Mouse (Mus musculus): ENCODE measurements around the gene Tgm2. TPM values are rescaled to one million over a fixed set of nuclear protein-coding genes. Genes with fewer than 3 reads are reported as not detected.
A peak's percentile ranks its signal among the peaks of the same experiment; 100 is the strongest.

Tgm2 gene
- polyA plus RNA-seq, 1 experiment from 2014 or later = 97.0 TPM

DNA sequence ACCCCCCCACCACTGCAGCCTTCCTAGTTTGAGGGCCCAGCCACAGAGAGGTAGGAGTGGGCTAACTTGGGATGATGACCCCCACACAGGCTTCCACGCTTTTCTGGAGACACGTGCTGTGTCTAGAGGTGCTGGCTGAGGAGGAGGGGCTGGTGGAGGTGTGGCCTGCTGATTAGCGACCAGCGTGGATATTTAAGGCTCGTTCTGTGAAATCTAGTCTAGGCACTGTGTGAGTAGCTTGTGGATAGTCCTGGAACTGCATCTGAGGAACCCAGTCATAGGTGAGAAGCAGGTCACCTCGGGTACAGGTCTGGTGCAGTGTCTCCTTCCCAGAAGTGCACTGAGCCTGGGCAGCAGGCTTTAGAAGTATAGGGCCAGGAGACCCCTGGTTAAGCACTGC lies 29.6 kb downstream of the Tgm2 start:
- no peak overlapping the region for H3K4me3 ChIP-seq (ENCODE audit: low read depth, low read length)
- peaks cover 11% of the 10 kb centered on the region for H3K36me3 ChIP-seq (ENCODE audit: insufficient read depth, low read length)
- H3K27me3 ChIP-seq (replicated peaks; ENCODE audit: insufficient read depth, low read length) = no peaks in the 10 kb centered on the region
- no peaks in the 10 kb centered on the region for H3K9me3 ChIP-seq (ENCODE audit: low read length)
- peaks cover 5% of the 10 kb centered on the region for H3K4me1 ChIP-seq (ENCODE audit: insufficient read depth, low read depth, low read length)
- H3K27ac ChIP-seq (ENCODE audit: low read length) = 0 out of 2 replicates have a peak overlapping the region, but pooled peaks have one; percentile 26
- TF ChIP-seq CTCF (IDR thresholded peaks at IDR 0.05) (no peak), EP300 (IDR thresholded peaks at IDR 0.05) (no peak)
- WGBS = 34% methylated on average over 6 of the region's 6 CpGs
- DNase-seq (ENCODE audit: low spot score) = no peak
- ATAC-seq = no peak
- no peak overlapping the region for H3K4me2 ChIP-seq (replicated peaks; ENCODE audit: low read depth, low read length)
- H3K9ac ChIP-seq (replicated peaks; ENCODE audit: low read depth) = no peak overlapping the region

GRCm38 (mm10) chr2:158115838-158116453 lies 30.3 kb downstream of the Tgm2 start:
- 83% methylated on average over 3 of the region's 3 CpGs for WGBS
- Histone ChIP-seq H3K9ac (replicated peaks; ENCODE audit: low read depth) (no peak overlapping the region), H3K27me3 (replicated peaks; ENCODE audit: insufficient read depth, low read length) (no peaks in the 10 kb centered on the region), H3K4me1 (ENCODE audit: insufficient read depth, low read depth, low read length) (no peaks in the 10 kb centered on the region; the same call in 1 of the 2 replicates), H3K4me2 (replicated peaks; ENCODE audit: low read depth, low read length) (no peak overlapping the region), H3K4me3 (ENCODE audit: low read depth, low read length) (no peak overlapping the region), H3K36me3 (ENCODE audit: insufficient read depth, low read length) (peaks cover 11% of the 10 kb centered on the region), H3K9me3 (ENCODE audit: low read length) (no peaks in the 10 kb centered on the region), H3K27ac (ENCODE audit: low read length) (0 out of 2 replicates have a peak overlapping the region, but pooled peaks have one; percentile 26)
- TF ChIP-seq EP300 (IDR thresholded peaks at IDR 0.05) (no peak), CTCF (IDR thresholded peaks at IDR 0.05) (no peak)
- no peak for ATAC-seq
- DNase-seq (ENCODE audit: low spot score) = no peak

DNA sequence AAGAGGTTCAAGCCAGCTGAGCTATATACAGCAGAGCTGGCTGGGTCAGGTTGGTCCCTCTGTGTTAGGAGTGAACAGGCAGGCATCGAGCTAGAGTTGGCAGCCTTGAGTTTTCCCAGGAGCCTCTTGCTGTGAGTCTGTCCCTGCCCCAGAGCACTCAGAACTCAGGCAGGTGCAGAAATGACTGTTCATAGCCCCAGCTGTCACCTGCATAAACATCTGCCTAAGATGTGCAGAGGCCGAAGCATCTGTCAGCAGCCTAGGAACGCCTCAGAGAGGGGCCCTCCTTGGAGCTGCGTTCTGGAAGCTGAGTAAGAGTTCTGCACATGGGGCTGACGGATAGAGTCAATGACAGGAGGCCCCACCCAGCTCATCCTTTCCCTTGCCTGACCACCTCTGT lies 31.3 kb downstream of the Tgm2 start:
- ATAC-seq = no peak
- no peak overlapping the region for H3K9ac ChIP-seq (replicated peaks; ENCODE audit: low read depth)

GRCm38 (mm10) chr2:158113591-158114257 lies 32.5 kb downstream of the Tgm2 start:
- Histone ChIP-seq H3K4me2 (replicated peaks; ENCODE audit: low read depth, low read length) (peak overlapping the region; percentile 27; the same call in 1 of the 2 replicates), H3K4me3 (ENCODE audit: low read depth, low read length) (no peak overlapping the region), H3K4me1 (ENCODE audit: insufficient read depth, low read depth, low read length) (no peaks in the 10 kb centered on the region; the same call in 1 of the 2 replicates), H3K27ac (ENCODE audit: low read length) (peak overlapping the region; percentile 83), H3K27me3 (replicated peaks; ENCODE audit: insufficient read depth, low read length) (no peaks in the 10 kb centered on the region), H3K36me3 (ENCODE audit: insufficient read depth, low read length) (peaks cover 11% of the 10 kb centered on the region), H3K9me3 (ENCODE audit: low read length) (no peaks in the 10 kb centered on the region), H3K9ac (replicated peaks; ENCODE audit: low read depth) (no peak overlapping the region)
- 25% methylated on average over 9 of the region's 9 CpGs for WGBS
- peak; percentile 92 for DNase-seq (ENCODE audit: low spot score)
- TF ChIP-seq EP300 (IDR thresholded peaks at IDR 0.05) = peak; percentile 61; the same call in 1 of the 2 replicates
- TF ChIP-seq CTCF (IDR thresholded peaks at IDR 0.05) = no peak
- peak; percentile 82 for ATAC-seq

More for the DNA sequence above, 31.3 kb downstream of the Tgm2 start:
- Histone ChIP-seq H3K27me3 (replicated peaks; ENCODE audit: insufficient read depth, low read length) (no peaks in the 10 kb centered on the region), H3K4me3 (ENCODE audit: low read depth, low read length) (no peak overlapping the region), H3K9me3 (ENCODE audit: low read length) (no peaks in the 10 kb centered on the region), H3K4me1 (ENCODE audit: insufficient read depth, low read depth, low read length) (no peaks in the 10 kb centered on the region; the same call in 1 of the 2 replicates), H3K4me2 (replicated peaks; ENCODE audit: low read depth, low read length) (no peak overlapping the region), H3K27ac (ENCODE audit: low read length) (no peak overlapping the region), H3K36me3 (ENCODE audit: insufficient read depth, low read length) (peaks cover 11% of the 10 kb centered on the region)
- no peak for DNase-seq (ENCODE audit: low spot score)
- WGBS = 51% methylated on average over 5 of the region's 5 CpGs
- TF ChIP-seq EP300 (IDR thresholded peaks at IDR 0.05) = no peak
- no peak for TF ChIP-seq CTCF (IDR thresholded peaks at IDR 0.05)

DNA sequence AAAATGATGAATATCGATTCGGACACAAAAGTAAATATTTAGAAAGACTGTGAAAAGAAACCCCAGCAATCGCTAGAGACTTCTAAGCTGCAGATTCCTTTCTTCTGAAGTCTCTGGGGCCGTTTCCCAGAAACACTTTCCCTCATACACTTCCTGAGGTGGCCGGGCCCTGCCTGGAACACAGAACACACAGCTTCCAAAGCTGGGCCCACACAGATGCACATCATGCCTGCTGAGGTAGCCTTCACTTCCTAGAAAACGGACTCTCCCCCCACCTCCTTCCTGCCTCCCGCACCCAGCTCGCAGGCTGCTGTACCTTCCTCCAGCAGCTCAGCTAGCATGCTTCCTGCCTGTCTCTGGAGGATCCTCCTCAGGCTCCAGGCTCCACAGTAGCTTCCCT lies 36.7 kb downstream of the Tgm2 start:
- H3K4me1 ChIP-seq (ENCODE audit: insufficient read depth, low read depth, low read length) = no peaks in the 10 kb centered on the region; the same call in 1 of the 2 replicates
- no peak for TF ChIP-seq CTCF (IDR thresholded peaks at IDR 0.05)
- TF ChIP-seq EP300 (IDR thresholded peaks at IDR 0.05) = no peak
- H3K9me3 ChIP-seq (ENCODE audit: low read length) = no peaks in the 10 kb centered on the region
- no peak overlapping the region for H3K4me2 ChIP-seq (replicated peaks; ENCODE audit: low read depth, low read length)
- no peak overlapping the region for H3K9ac ChIP-seq (replicated peaks; ENCODE audit: low read depth)
- WGBS = 4% methylated on average over 8 of the region's 8 CpGs
- no peak overlapping the region for H3K4me3 ChIP-seq (ENCODE audit: low read depth, low read length)
- H3K36me3 ChIP-seq (ENCODE audit: insufficient read depth, low read length) = no peaks in the 10 kb centered on the region
- DNase-seq (ENCODE audit: low spot score) (peak; percentile 52), ATAC-seq (peak; percentile 18)
- peak overlapping the region; percentile 78 for H3K27ac ChIP-seq (ENCODE audit: low read length)
- no peaks in the 10 kb centered on the region for H3K27me3 ChIP-seq (replicated peaks; ENCODE audit: insufficient read depth, low read length)

- no peaks in the 10 kb centered on the region; the same call in 1 of the 2 replicates for H3K4me1 ChIP-seq (ENCODE audit: insufficient read depth, low read depth, low read length)
- ATAC-seq (peak; percentile 82), DNase-seq (ENCODE audit: low spot score) (peak; percentile 88)
- TF ChIP-seq EP300 (IDR thresholded peaks at IDR 0.05) (no peak), CTCF (IDR thresholded peaks at IDR 0.05) (peak; percentile 95)
- no peaks in the 10 kb centered on the region for H3K27me3 ChIP-seq (replicated peaks; ENCODE audit: insufficient read depth, low read length)
- no peak overlapping the region for H3K4me3 ChIP-seq (ENCODE audit: low read depth, low read length)
- H3K4me2 ChIP-seq (replicated peaks; ENCODE audit: low read depth, low read length) = no peak overlapping the region
- no peaks in the 10 kb centered on the region for H3K9me3 ChIP-seq (ENCODE audit: low read length)
- peak overlapping the region; percentile 15; the same call in 1 of the 2 replicates for H3K27ac ChIP-seq (ENCODE audit: low read length)
- 15% methylated on average over 6 of the region's 6 CpGs for WGBS
- no peak overlapping the region for H3K9ac ChIP-seq (replicated peaks; ENCODE audit: low read depth)
- H3K36me3 ChIP-seq (ENCODE audit: insufficient read depth, low read length) = no peaks in the 10 kb centered on the region
Observed at GRCm38 (mm10) chr2:158106947-158107587, 39.2 kb downstream of the Tgm2 start.
